Mouse (Mus musculus) skeletal muscle tissue, postnatal 0 days (tissue): ENCODE results near the gene Serinc2. TPM values are rescaled to one million over a fixed set of nuclear protein-coding genes. Genes with fewer than 3 reads are reported as not detected.

ENCODE experiments used
- polyA plus RNA-seq: library from polyadenylated mRNA; unstranded; fragments of >200 nt; fragmentation: Nextera tagmentation; extraction: Ambion mirVana; gene quantifications from 2 replicates; pipeline ENCODE4 v1.2.1, GENCODE M21; 2015

Serinc2 gene
- polyA plus RNA-seq = 81.0 and 86.8 TPM in 2 replicates

GRCm38 (mm10) chr4:130279105-130279504, at the start of gene Serinc2:
Serinc2 (minus strand) TSS chr4:130279205.

GRCm38 (mm10) chr4:130308231-130309081, 29.5 kb upstream of the Serinc2 start, which contains the start of the genes Fabp3 and Gm10570:
Fabp3 (plus strand) TSS chr4:130308595.
Gm10570 (minus strand) TSS chr4:130308674.

GRCm38 (mm10) chr4:130222179-130222578, 56.8 kb downstream of the Serinc2 start, which contains the start of gene Gm853:
Gm853 (minus strand) TSS chr4:130222401.

Other genes with a start within 250 kb of the Serinc2 start
- 38.6 and 59.0 TPM in 2 replicates for gene Col16a1, start 231.4 kb downstream of the Serinc2 start, polyA plus RNA-seq
- 43.5 and 49.8 TPM in 2 replicates for gene Pef1, start 176.6 kb downstream of the Serinc2 start, polyA plus RNA-seq
- gene Hcrtr1, start 139.8 kb downstream of the Serinc2 start, polyA plus RNA-seq = 0.10 TPM in 1 of 2 replicates, not detected in the other
- gene Tinagl1, start 104.1 kb downstream of the Serinc2 start, polyA plus RNA-seq = 35.7 and 47.8 TPM in 2 replicates
- not detected in 2 replicates for gene Gm853, start 56.8 kb downstream of the Serinc2 start, polyA plus RNA-seq
- gene Fabp3, start 29.4 kb upstream of the Serinc2 start, polyA plus RNA-seq = 1,035 and 1,171 TPM in 2 replicates
- gene Gm10570, start 29.5 kb upstream of the Serinc2 start, polyA plus RNA-seq = 1.0 and 2.2 TPM in 2 replicates
- gene Zcchc17, start 80.7 kb upstream of the Serinc2 start, polyA plus RNA-seq = 47.0 and 51.9 TPM in 2 replicates
- gene Snrnp40, start 80.9 kb upstream of the Serinc2 start, polyA plus RNA-seq = 45.9 and 48.8 TPM in 2 replicates